Mouse (Mus musculus): Measurements from ENCODE around the gene Oard1. TPM values are rescaled to one million over a fixed set of nuclear protein-coding genes. Genes with fewer than 3 reads are reported as not detected.

The Oard1 gene
- polyA plus RNA-seq, 1 experiment: 13.3 TPM

- DNase-seq (ENCODE audit: low read depth): no peak
These were observed 1.1 kb upstream of the Oard1 start for GRCm38 (mm10) chr17:48408526-48409291.

- no peak for DNase-seq (ENCODE audit: low read depth)
These were observed 528 bp downstream of the Oard1 start for GRCm38 (mm10) chr17:48410299-48410785.

- DNase-seq (ENCODE audit: low read depth): no peak
These were observed 1.4 kb downstream of the Oard1 start for GRCm38 (mm10) chr17:48411241-48411640.

- DNase-seq (ENCODE audit: low read depth): no peak
These were observed 6.2 kb downstream of the Oard1 start for GRCm38 (mm10) chr17:48416011-48416410.

GRCm38 (mm10) chr17:48416425-48417195 lies 6.8 kb downstream of the Oard1 start:
- no peak for DNase-seq (ENCODE audit: low read depth)

- DNase-seq (ENCODE audit: low read depth): no peak
These were observed 7.7 kb downstream of the Oard1 start for GRCm38 (mm10) chr17:48417521-48417920.

GRCm38 (mm10) chr17:48418174-48418573 lies 8.4 kb downstream of the Oard1 start:
- no peak for DNase-seq (ENCODE audit: low read depth)

- DNase-seq (ENCODE audit: low read depth): no peak
These were observed 9.0 kb downstream of the Oard1 start for GRCm38 (mm10) chr17:48418781-48419180.

GRCm38 (mm10) chr17:48419571-48419970 lies 9.8 kb downstream of the Oard1 start:
- DNase-seq (ENCODE audit: low read depth): no peak

GRCm38 (mm10) chr17:48424237-48424636 lies 14.4 kb downstream of the Oard1 start:
- DNase-seq (ENCODE audit: low read depth): no peak

GRCm38 (mm10) chr17:48425823-48426612 lies 16.2 kb downstream of the Oard1 start:
- no peak for DNase-seq (ENCODE audit: low read depth)

- DNase-seq (ENCODE audit: low read depth): no peak
These were observed 17.4 kb downstream of the Oard1 start for GRCm38 (mm10) chr17:48426991-48427750.

- no peak for DNase-seq (ENCODE audit: low read depth)
These were observed 18.2 kb downstream of the Oard1 start for GRCm38 (mm10) chr17:48427852-48428530.

GRCm38 (mm10) chr17:48430394-48430793 lies 20.6 kb downstream of the Oard1 start:
- DNase-seq (ENCODE audit: low read depth): no peak

- no peak for DNase-seq (ENCODE audit: low read depth)
These were observed 21.2 kb downstream of the Oard1 start for GRCm38 (mm10) chr17:48431054-48431453.

- no peak for DNase-seq (ENCODE audit: low read depth)
These were observed 22.6 kb downstream of the Oard1 start, which contains the start of gene Apobec2 for GRCm38 (mm10) chr17:48432158-48432980. TSS of gene Apobec2 (minus strand) at chr17:48432930.

- DNase-seq (ENCODE audit: low read depth): no peak
These were observed 23.3 kb downstream of the Oard1 start for GRCm38 (mm10) chr17:48433006-48433655.

- no peak for DNase-seq (ENCODE audit: low read depth)
These were observed 24.0 kb downstream of the Oard1 start for GRCm38 (mm10) chr17:48433689-48434330.

GRCm38 (mm10) chr17:48434479-48434878 lies 24.7 kb downstream of the Oard1 start:
- no peak for DNase-seq (ENCODE audit: low read depth)

Measured in gonadal fat pad, adult 2 months (tissue).